Mouse (Mus musculus): Measurements from ENCODE around the gene Prr5.

DNA sequence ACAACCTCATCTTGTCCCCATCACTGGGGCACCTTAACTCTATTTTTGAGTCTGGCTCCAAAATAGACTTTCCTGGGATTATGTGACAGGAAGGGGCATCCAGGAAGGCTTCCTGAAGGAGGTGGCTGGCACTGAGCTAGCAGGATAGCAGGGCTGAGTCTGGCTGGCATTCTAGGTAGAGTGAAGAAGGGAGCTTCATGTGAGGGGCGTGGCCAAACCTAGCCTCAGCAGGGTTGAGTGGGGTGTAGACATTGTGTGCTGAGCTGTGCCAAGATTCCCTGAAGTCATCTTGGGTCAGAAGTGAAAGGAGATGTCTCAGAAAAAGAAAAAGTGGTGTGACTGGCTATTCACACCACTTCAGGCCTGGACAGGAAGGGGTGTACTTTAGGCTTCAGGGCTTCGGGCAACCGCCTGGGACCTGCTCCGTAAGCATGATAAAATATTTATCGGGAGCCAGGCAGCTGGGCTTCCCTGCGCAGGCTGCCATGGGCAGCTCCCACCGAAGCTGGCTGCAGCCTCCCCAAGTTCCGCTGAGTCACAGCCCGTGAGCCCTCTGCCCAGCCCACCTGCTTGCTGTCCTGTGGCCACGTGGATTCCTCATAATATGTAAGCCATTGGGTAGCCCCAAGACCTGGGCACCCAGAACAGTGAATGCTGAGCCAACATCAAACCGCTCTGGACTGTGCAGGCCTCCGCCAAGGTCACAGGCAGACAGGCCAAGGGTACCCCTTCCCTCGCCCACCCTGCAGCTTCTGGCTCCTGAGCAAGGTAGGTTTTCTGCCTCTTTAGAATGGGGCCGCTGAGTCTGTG, at the start of gene Prr5:
- TF ChIP-seq CTCF (IDR thresholded peaks at IDR 0.05; ENCODE audit: low read depth) (no peak), EP300 (IDR thresholded peaks at IDR 0.05; ENCODE audit: low read depth) (no peak; the same call in 1 of the 2 replicates)
